In genomic region chr11:116513531-116514038, GRCm38 (mm10) we compare ENCODE assay signal across 32 mouse cellular contexts. TPM values are rescaled to one million over a fixed set of nuclear protein-coding genes. Genes with fewer than 3 reads are reported as not detected.
DNase-seq lines count a peak whose midpoint lies in the region; ATAC-seq and TF ChIP-seq lines count a peak whose summit lies in the region.
"Had no signal": no experiment of that assay in that cellular context is flagged by ENCODE, and none has a peak within 500 bp of the region (broad histone marks: within the 10 kb centered on the region; RNA-seq: fewer than 3 reads in every experiment).

No protein-coding gene starts in this region.

- WGBS in lung, postnatal 0 days, result 53% methylated on average over 4 of the region's 4 CpGs
- 90% methylated on average over 4 of the region's 4 CpGs for WGBS in hindbrain, embryonic 13.5 days

- peak; percentile 28; the same call in 1 of the 2 replicates for ATAC-seq in lung, postnatal 0 days
- ATAC-seq in frontal cortex, adult (ENCODE audit: low TSS enrichment), result no peak
- ATAC-seq in hindbrain, embryonic 13.5 days (ENCODE audit: low FRiP score), result no peak
- ATAC-seq: activated CD4-positive, CD25-positive, alpha-beta regulatory T cell, adult 4 months; forebrain, embryonic 14.5 days; hindbrain, embryonic 16.5 days had no signal

- H3K27ac ChIP-seq in layer of hippocampus, adult 2 months, result peak overlapping the region; percentile 61; the same call in 1 of the 2 replicates
- 0 out of 2 replicates have a peak overlapping the region, but pooled peaks have one; percentile 0 for H3K27ac ChIP-seq in lung, postnatal 0 days (ENCODE audit: low read length)
- H3K27ac ChIP-seq in MEL (ENCODE audit: control insufficient read depth, low read depth, low read length), result no peak overlapping the region
- no peak overlapping the region for H3K27ac ChIP-seq in hindbrain, embryonic 13.5 days
- H3K27ac ChIP-seq: embryonic facial prominence, embryonic 15.5 days; heart, adult 2 months; heart, embryonic 10.5 days; hindbrain, embryonic 12.5 days had no signal

- TF ChIP-seq POLR2A in MEL (IDR thresholded peaks at IDR 0.05; ENCODE audit: control insufficient read depth in 1 of 2, insufficient read depth in 1 of 2, low read depth in 1 of 2, low read length in 2 of 2, poor library complexity in 1 of 2), result no peak

- no peak for TF ChIP-seq CTCF in layer of hippocampus, adult 2 months (conservative IDR thresholded peaks at IDR 0.05)
- TF ChIP-seq CTCF in lung, postnatal 0 days (IDR thresholded peaks at IDR 0.05), result no peak
- no peak for TF ChIP-seq CTCF in MEL (IDR thresholded peaks at IDR 0.05 in 2 of 3, conservative IDR thresholded peaks at IDR 0.05 in 1 of 3; ENCODE audit: control insufficient read depth in 1 of 3, insufficient read depth in 1 of 3, low read depth in 2 of 3, low read length in 3 of 3, poor library complexity in 1 of 3, severe bottlenecking in 1 of 3)

- no peak for DNase-seq in layer of hippocampus, adult 2 months (ENCODE audit: low spot score in 2 of 2)
- no peak for DNase-seq in layer of hippocampus, postnatal 25 days (ENCODE audit: extremely low spot score in 1 of 2, low spot score in 1 of 2)
- DNase-seq in lung, postnatal 0 days (ENCODE audit: low spot score), result no peak
- no peak for DNase-seq in lung, postnatal 25 days (ENCODE audit: low spot score)
- no peak for DNase-seq in MEL (ENCODE audit: low read depth, low spot score)
- DNase-seq: adrenal gland, adult 8-10 months; adrenal gland, postnatal 25 days; B cell, adult 2 months; cerebellum, adult 11-12 months; cerebellum, adult 8-10 months; cerebellum, postnatal 10 days; cerebellum, postnatal 36 days; embryo, embryonic 11 days; gastrocnemius, postnatal 10 days; gastrocnemius, postnatal 36 days; heart, adult 2 months had no signal

- no peaks in the 10 kb centered on the region for H3K36me3 ChIP-seq in lung, postnatal 0 days (ENCODE audit: insufficient read depth, low read length)
- peaks cover 0 to 9% of the 10 kb centered on the region in 2 experiments; a peak in 2 of 4 replicates for H3K36me3 ChIP-seq in MEL (ENCODE audit: control insufficient read depth in 1 of 2, insufficient read depth in 2 of 2, low read length in 2 of 2)
- H3K36me3 ChIP-seq in hindbrain, embryonic 13.5 days, result no peaks in the 10 kb centered on the region
- H3K36me3 ChIP-seq: embryonic facial prominence, embryonic 15.5 days; heart, embryonic 10.5 days; hindbrain, embryonic 12.5 days had no signal

- no peaks in the 10 kb centered on the region for H3K79me2 ChIP-seq in MEL (ENCODE audit: control insufficient read depth, insufficient read depth, low read length, poor library complexity)

- no peak overlapping the region for H3K4me2 ChIP-seq in lung, postnatal 0 days (replicated peaks; ENCODE audit: low read depth, low read length)
- no peak overlapping the region for H3K4me2 ChIP-seq in hindbrain, embryonic 13.5 days
- H3K4me2 ChIP-seq: embryonic facial prominence, embryonic 15.5 days; hindbrain, embryonic 12.5 days had no signal

- no peaks in the 10 kb centered on the region for H3K27me3 ChIP-seq in lung, postnatal 0 days (replicated peaks; ENCODE audit: insufficient read depth, low read length)
- H3K27me3 ChIP-seq in MEL (ENCODE audit: control insufficient read depth in 1 of 2, insufficient read depth in 2 of 2, low read length in 2 of 2), result no peaks in the 10 kb centered on the region
- 0 out of 2 replicates have a peak, but pooled peaks cover 16% of the 10 kb centered on the region for H3K27me3 ChIP-seq in hindbrain, embryonic 13.5 days
- H3K27me3 ChIP-seq: embryonic facial prominence, embryonic 15.5 days had no signal

- no peak overlapping the region for H3K4me3 ChIP-seq in layer of hippocampus, adult 2 months
- no peak overlapping the region for H3K4me3 ChIP-seq in lung, postnatal 0 days (ENCODE audit: low read depth, low read length)
- no peak overlapping the region for H3K4me3 ChIP-seq in MEL (ENCODE audit: control insufficient read depth in 1 of 2, insufficient read depth in 1 of 2, low read depth in 2 of 2, low read length in 2 of 2)
- H3K4me3 ChIP-seq in hindbrain, embryonic 13.5 days, result no peak overlapping the region
- H3K4me3 ChIP-seq: embryonic facial prominence, embryonic 15.5 days; heart, adult 2 months; heart, embryonic 10.5 days; hindbrain, embryonic 12.5 days had no signal

- no peaks in the 10 kb centered on the region for H3K9me3 ChIP-seq in lung, postnatal 0 days (ENCODE audit: low read length)
- no peaks in the 10 kb centered on the region for H3K9me3 ChIP-seq in MEL (replicated peaks; ENCODE audit: insufficient read depth, low read length)
- peaks cover 3% of the 10 kb centered on the region; the same call in 1 of the 2 replicates for H3K9me3 ChIP-seq in hindbrain, embryonic 13.5 days
- H3K9me3 ChIP-seq: embryonic facial prominence, embryonic 15.5 days; heart, embryonic 10.5 days had no signal

- no peaks in the 10 kb centered on the region for H3K4me1 ChIP-seq in lung, postnatal 0 days (ENCODE audit: insufficient read depth, low read depth, low read length)
- H3K4me1 ChIP-seq in MEL (ENCODE audit: control insufficient read depth in 1 of 2, insufficient read depth in 2 of 2, low read length in 2 of 2), result peaks cover 7 to 15% of the 10 kb centered on the region in 2 experiments
- H3K4me1 ChIP-seq in hindbrain, embryonic 13.5 days (replicated peaks), result peaks cover 5% of the 10 kb centered on the region; the same call in 1 of the 2 replicates

- TF ChIP-seq RAD21 in MEL (IDR thresholded peaks at IDR 0.05; ENCODE audit: low read depth, low read length), result no peak

- no peak overlapping the region for H3K9ac ChIP-seq in lung, postnatal 0 days (replicated peaks; ENCODE audit: low read depth)
- no peak overlapping the region for H3K9ac ChIP-seq in MEL (ENCODE audit: control insufficient read depth, low read depth, low read length, poor library complexity, severe bottlenecking)
- H3K9ac ChIP-seq in hindbrain, embryonic 13.5 days, result no peak overlapping the region
- H3K9ac ChIP-seq: embryonic facial prominence, embryonic 15.5 days; hindbrain, embryonic 12.5 days had no signal

- TF ChIP-seq EP300 in lung, postnatal 0 days (IDR thresholded peaks at IDR 0.05), result peak; percentile 43
- TF ChIP-seq EP300 in MEL (IDR thresholded peaks at IDR 0.05; ENCODE audit: low read depth in 1 of 2, low read length in 2 of 2), result no peak

TF ChIP-seq in MEL, 35 proteins besides CTCF, POLR2A, EP300 and RAD21:
- peak; percentile 74; the same call in 1 of the 2 replicates for TF ChIP-seq RCOR1 (IDR thresholded peaks at IDR 0.05; ENCODE audit: low read depth, low read length)
- TF ChIP-seq ZC3H11A (IDR thresholded peaks at IDR 0.05; ENCODE audit: low read depth, low read length), result no peak

RNA-seq across cellular contexts. Expression of gene Sphk1, which starts 17.1 kb away (rescaled TPM):
- 1 to 10 TPM; 1.6 to 1.9 TPM for total RNA-seq in layer of hippocampus, adult 2 months (2021)
- 1 to 10 TPM; 1.3 to 2.1 TPM for total RNA-seq in layer of hippocampus, postnatal 25 days (2021)
- 38.6 and 56.3 TPM in 2 replicates for polyA plus RNA-seq in lung, postnatal 0 days (2015; fragmentation: Nextera tagmentation; extraction: Ambion mirVana)
- total RNA-seq in MEL (2012; rRNA removed), result 77.5 and 127 TPM in 2 replicates
- polyA plus RNA-seq in MEL (2012; ENCODE audit: insufficient read depth in 1 of 2, insufficient read length in 2 of 2, low read depth in 1 of 2, low replicate concordance in 2 of 2, missing spikeins in 1 of 2), result 10 to 100 TPM in 1 of 2 experiments, not detected in 1; 53.5 TPM
- polyA plus RNA-seq in hindbrain, embryonic 13.5 days (2015; fragmentation: Nextera tagmentation; extraction: Ambion mirVana), result 3.1 and 3.3 TPM in 2 replicates
- total RNA-seq: granulocyte monocyte progenitor cell, adult 5-6 weeks had no signal
- polyA plus RNA-seq: activated CD4-positive, CD25-positive, alpha-beta regulatory T cell, adult 4 months had no signal

RNA-seq across cellular contexts. Expression of gene Prpsap1, which starts 19.6 kb away (rescaled TPM):
- 10 to 100 TPM; 84.2 to 98.5 TPM for total RNA-seq in layer of hippocampus, adult 2 months (2021)
- total RNA-seq in layer of hippocampus, postnatal 25 days (2021), result 10 to 100 TPM; 76.4 to 88.4 TPM
- 89.5 and 97.7 TPM in 2 replicates for polyA plus RNA-seq in lung, postnatal 0 days (2015; fragmentation: Nextera tagmentation; extraction: Ambion mirVana)
- 142 and 155 TPM in 2 replicates for total RNA-seq in MEL (2012; rRNA removed)
- polyA plus RNA-seq in MEL (2012; ENCODE audit: insufficient read depth in 1 of 2, insufficient read length in 2 of 2, low read depth in 1 of 2, low replicate concordance in 2 of 2, missing spikeins in 1 of 2), result 100 to 1,000 TPM in 1 of 2 experiments, not detected in 1; 112 TPM
- 171 and 178 TPM in 2 replicates for polyA plus RNA-seq in hindbrain, embryonic 13.5 days (2015; fragmentation: Nextera tagmentation; extraction: Ambion mirVana)

RNA-seq across cellular contexts. Expression of gene Qrich2, which starts 47.5 kb away (rescaled TPM):
- total RNA-seq in layer of hippocampus, adult 2 months (2021), result under 1 TPM in 1 of 2 experiments, not detected in 1; 0.17 TPM
- not detected for total RNA-seq in layer of hippocampus, postnatal 25 days (2021)
- polyA plus RNA-seq in lung, postnatal 0 days (2015; fragmentation: Nextera tagmentation; extraction: Ambion mirVana), result 0.05 and 0.06 TPM in 2 replicates
- total RNA-seq in MEL (2012; rRNA removed), result not detected in 2 replicates
- under 1 TPM in 1 of 2 experiments, not detected in 1; 0.11 TPM for polyA plus RNA-seq in MEL (2012; ENCODE audit: insufficient read depth in 1 of 2, insufficient read length in 2 of 2, low read depth in 1 of 2, low replicate concordance in 2 of 2, missing spikeins in 1 of 2)
- polyA plus RNA-seq in hindbrain, embryonic 13.5 days (2015; fragmentation: Nextera tagmentation; extraction: Ambion mirVana), result 0.19 and 0.42 TPM in 2 replicates
- total RNA-seq: adrenal gland, postnatal 25 days; gastrocnemius, adult 18-20 months; gastrocnemius, postnatal 10 days; granulocyte monocyte progenitor cell, adult 5-6 weeks; heart, adult 2 months; heart, postnatal 25 days; hematopoietic stem cell, adult 5-6 weeks had no signal
- polyA plus RNA-seq: activated CD4-positive, CD25-positive, alpha-beta regulatory T cell, adult 4 months; embryonic facial prominence, embryonic 11.5 days; forebrain, embryonic 11.5 days; forebrain, embryonic 14.5 days; heart, embryonic 14.5 days; heart, postnatal 0 days had no signal

Comparison
In these comparisons a context has a peak if more than half of its experiments do, and no peak if none do; other contexts are left out.
1. H3K27ac ChIP-seq: peak in layer of hippocampus, adult 2 months (single experiment) and lung, postnatal 0 days (single experiment); none in MEL (single experiment) and hindbrain, embryonic 13.5 days (single experiment).
2. RNA of gene Sphk1, which starts 17.1 kb away (total RNA-seq): 77.5 to 127 TPM in MEL; 1.3 to 2.1 TPM in layer of hippocampus, postnatal 25 days and 1.6 to 1.9 TPM in layer of hippocampus, adult 2 months; every median in the first group is over 10 times any median in the second.